Mouse (Mus musculus) lung, postnatal 0 days (tissue): ENCODE results near the gene Fam222a. TPM values are rescaled to one million over a fixed set of nuclear protein-coding genes. Genes with fewer than 3 reads are reported as not detected.

ENCODE experiments used
- ATAC-seq: fragments of 200-750 bp; cut with Nextera tagmentation; 2 replicates; pipeline ENCODE4 v1.8.0; 2017; ENCODE audit warnings: moderate library complexity
- DNase-seq: peaks from one replicate; pipeline ENCODE4 v3.0.0-alpha.2; 2016; ENCODE audit warnings: low spot score
- H3K27ac ChIP-seq: fragments of 300-500 bp; sonication (generic); 2 replicates; pipeline ENCODE4 v1.5.1; 2014; ENCODE audit warnings: antibody characterized with exemption, mild to moderate bottlenecking, low read length, mixed read lengths
- H3K27me3 ChIP-seq: fragments of 300-500 bp; sonication (generic); replicated peaks from 2 replicates; pipeline ENCODE4 v1.6.1; 2014; ENCODE audit warnings: low read length, mixed read lengths; ENCODE audit not compliant: insufficient read depth
- H3K36me3 ChIP-seq: fragments of 300-500 bp; sonication (generic); 2 replicates; pipeline ENCODE4 v1.6.1; 2014; ENCODE audit warnings: low read length, mixed read lengths; ENCODE audit not compliant: insufficient read depth
- H3K4me1 ChIP-seq: fragments of 300-500 bp; sonication (generic); 2 replicates; pipeline ENCODE4 v1.6.1; 2014; ENCODE audit warnings: antibody characterized with exemption, low read depth, low read length, mixed read lengths; ENCODE audit not compliant: insufficient read depth
- H3K4me2 ChIP-seq: fragments of 300-500 bp; sonication (generic); replicated peaks from 2 replicates; pipeline ENCODE4 v1.6.1; 2014; ENCODE audit warnings: low read depth, mild to moderate bottlenecking, low read length, moderate library complexity, mixed read lengths
- H3K4me3 ChIP-seq: fragments of 300-500 bp; sonication (generic); 2 replicates; pipeline ENCODE4 v1.5.1; 2014; ENCODE audit warnings: low read depth, low read length
- H3K9ac ChIP-seq: fragments of 300-500 bp; sonication (generic); replicated peaks from 2 replicates; pipeline ENCODE4 v1.6.1; 2014; ENCODE audit warnings: low read depth, mild to moderate bottlenecking
- H3K9me3 ChIP-seq: fragments of 300-500 bp; sonication (generic); 2 replicates; pipeline ENCODE4 v1.6.1; 2016; ENCODE audit warnings: low read length, mixed read lengths
- CTCF ChIP-seq: IDR thresholded peaks from 2 replicates; pipeline ENCODE4 v1.5.1; 2016; ENCODE audit warnings: antibody characterized with exemption, mild to moderate bottlenecking
- EP300 ChIP-seq: IDR thresholded peaks from 2 replicates; pipeline ENCODE4 v1.6.1; 2016; ENCODE audit warnings: antibody characterized with exemption, mild to moderate bottlenecking, control low read depth
- WGBS: fragments of 180-500 bp; shearing (Covaris S2); extraction: QIAGEN DNeasy Blood & Tissue Kit; methylation state at CpG from one replicate; pipeline ENCODE4 v1.1.7; 2014; 5-methylcytosine and 5-hydroxymethylcytosine counted together
- polyA plus RNA-seq: library from polyadenylated mRNA; unstranded; fragments of >200 nt; fragmentation: Nextera tagmentation; extraction: Ambion mirVana; gene quantifications from 2 replicates; pipeline ENCODE4 v1.2.1, GENCODE M21; 2015

Gene Fam222a
- polyA plus RNA-seq, 1 experiment from 2014 or later, result 1.9 TPM

- TF ChIP-seq CTCF, result no peak
- no peak for TF ChIP-seq EP300
- Histone ChIP-seq H3K36me3 (no peaks in the 10 kb centered on the region), H3K4me3 (no peak overlapping the region), H3K27me3 (0 out of 2 replicates have a peak, but pooled peaks cover 5% of the 10 kb centered on the region), H3K27ac (no peak overlapping the region), H3K4me2 (no peak overlapping the region), H3K9ac (no peak overlapping the region), H3K4me1 (no peaks in the 10 kb centered on the region), H3K9me3 (no peaks in the 10 kb centered on the region)
- ATAC-seq, result no peak
- 40% methylated on average over 4 of the region's 4 CpGs for WGBS
- no peak for DNase-seq
Measured at GRCm38 (mm10) chr5:114538752-114539151, 29.1 kb upstream of the Fam222a start.

GRCm38 (mm10) chr5:114539766-114540165 is 28.1 kb upstream of the Fam222a start:
- no peak overlapping the region for H3K4me3 ChIP-seq
- ATAC-seq (no peak), DNase-seq (no peak)
- H3K27me3 ChIP-seq, result 0 out of 2 replicates have a peak, but pooled peaks cover 5% of the 10 kb centered on the region
- no peak overlapping the region for H3K9ac ChIP-seq
- H3K36me3 ChIP-seq, result no peaks in the 10 kb centered on the region
- H3K4me1 ChIP-seq, result no peaks in the 10 kb centered on the region
- H3K4me2 ChIP-seq, result no peak overlapping the region
- H3K9me3 ChIP-seq, result no peaks in the 10 kb centered on the region
- TF ChIP-seq EP300, result no peak
- TF ChIP-seq CTCF, result no peak
- WGBS, result 76% methylated on average over 6 of the region's 6 CpGs
- H3K27ac ChIP-seq, result no peak overlapping the region

- TF ChIP-seq EP300 (no peak), CTCF (no peak)
- Histone ChIP-seq H3K36me3 (no peaks in the 10 kb centered on the region), H3K4me2 (no peak overlapping the region), H3K9me3 (no peaks in the 10 kb centered on the region), H3K4me3 (no peak overlapping the region), H3K9ac (no peak overlapping the region), H3K27me3 (0 out of 2 replicates have a peak, but pooled peaks cover 5% of the 10 kb centered on the region), H3K27ac (no peak overlapping the region), H3K4me1 (no peaks in the 10 kb centered on the region)
- DNase-seq, result no peak
- 49% methylated on average over 15 of the region's 15 CpGs for WGBS
- no peak for ATAC-seq
Measured at GRCm38 (mm10) chr5:114541656-114542445, 26.0 kb upstream of the Fam222a start.

- Histone ChIP-seq H3K4me2 (no peak overlapping the region), H3K4me3 (no peak overlapping the region), H3K36me3 (no peaks in the 10 kb centered on the region), H3K9ac (no peak overlapping the region), H3K9me3 (no peaks in the 10 kb centered on the region), H3K27ac (no peak overlapping the region), H3K27me3 (no peaks in the 10 kb centered on the region), H3K4me1 (no peaks in the 10 kb centered on the region)
- TF ChIP-seq EP300, result no peak
- ATAC-seq (no peak), DNase-seq (no peak)
- 92% methylated on average over 6 of the region's 6 CpGs for WGBS
Measured at GRCm38 (mm10) chr5:114543656-114544055, 24.2 kb upstream of the Fam222a start.

- TF ChIP-seq CTCF (no peak), EP300 (no peak)
- 75% methylated on average over 4 of the region's 4 CpGs for WGBS
- H3K4me1 ChIP-seq, result no peaks in the 10 kb centered on the region
- H3K9me3 ChIP-seq, result no peaks in the 10 kb centered on the region
- H3K27me3 ChIP-seq, result no peaks in the 10 kb centered on the region
- no peak overlapping the region for H3K4me2 ChIP-seq
- DNase-seq (no peak), ATAC-seq (no peak)
- H3K4me3 ChIP-seq, result no peak overlapping the region
- H3K36me3 ChIP-seq, result no peaks in the 10 kb centered on the region
- no peak overlapping the region for H3K27ac ChIP-seq
- no peak overlapping the region for H3K9ac ChIP-seq
Measured at GRCm38 (mm10) chr5:114544205-114544604, 23.6 kb upstream of the Fam222a start.

- no peak overlapping the region for H3K27ac ChIP-seq
- ATAC-seq, result no peak
- peak; percentile 29 for DNase-seq
- H3K27me3 ChIP-seq, result no peaks in the 10 kb centered on the region
- 56% methylated on average over 9 of the region's 9 CpGs for WGBS
- no peaks in the 10 kb centered on the region for H3K36me3 ChIP-seq
- no peaks in the 10 kb centered on the region for H3K4me1 ChIP-seq
- no peak overlapping the region for H3K4me3 ChIP-seq
- no peak overlapping the region for H3K4me2 ChIP-seq
- no peak overlapping the region for H3K9ac ChIP-seq
- no peak for TF ChIP-seq CTCF
- TF ChIP-seq EP300, result no peak
- no peaks in the 10 kb centered on the region for H3K9me3 ChIP-seq
Measured at GRCm38 (mm10) chr5:114545076-114545475, 22.7 kb upstream of the Fam222a start.
